Mouse (Mus musculus) small intestine, adult 2 months (tissue): Measurements from ENCODE around the gene Slc25a17.

Experiments used
- CTCF ChIP-seq: fragments of 200-500 bp; IDR thresholded peaks from 2 replicates; pipeline ENCODE4 v1.5.1; 2012; ENCODE audit warnings: low read depth, mild to moderate bottlenecking, control low read depth, inconsistent platforms, low read length, moderate library complexity, mixed read lengths; ENCODE audit not compliant: insufficient replicate concordance, insufficient read length; ENCODE audit errors: extremely low read depth
- POLR2A ChIP-seq: fragments of 200-500 bp; IDR thresholded peaks from 2 replicates; pipeline ENCODE4 v1.6.1; 2012; ENCODE audit warnings: low read depth, mild to moderate bottlenecking, control low read depth, inconsistent platforms, low read length, moderate library complexity

GRCm38 (mm10) chr15:81359421-81359820, 1.2 kb downstream of the Slc25a17 start:
- TF ChIP-seq CTCF: no peak
- TF ChIP-seq POLR2A: no peak
